Mouse (Mus musculus) layer of hippocampus, postnatal 25 days (tissue): ENCODE measurements around the gene Nfatc2. TPM values are rescaled to one million over a fixed set of nuclear protein-coding genes. Genes with fewer than 3 reads are reported as not detected.

Experiments
- DNase-seq, 2 experiments: peaks; one replicate each; pipeline ENCODE4 v3.0.0; 2022; ENCODE audit warnings: mixed read lengths in 2 of 2, low spot score in 1 of 2; ENCODE audit errors: extremely low spot score in 1 of 2
- total RNA-seq, 2 experiments: library from RNA; stranded (reverse); gene quantifications; 2 replicates each; pipeline ENCODE4 v1.2.3; 2021

The Nfatc2 gene
- total RNA-seq, 2 experiments from 2014 or later: 16.1 to 21.6 TPM

- no peak for DNase-seq
Observed at GRCm38 (mm10) chr2:168504431-168505182, 96.8 kb downstream of the Nfatc2 start.

- no peak for DNase-seq
Observed at GRCm38 (mm10) chr2:168503735-168504134, 97.7 kb downstream of the Nfatc2 start.

GRCm38 (mm10) chr2:168500750-168501149, 100.7 kb downstream of the Nfatc2 start:
- no peak for DNase-seq

GRCm38 (mm10) chr2:168500244-168500643, 101.2 kb downstream of the Nfatc2 start:
- no peak for DNase-seq

- no peak for DNase-seq
Observed at GRCm38 (mm10) chr2:168491791-168492190, 109.7 kb downstream of the Nfatc2 start.

GRCm38 (mm10) chr2:168489953-168490352, 111.5 kb downstream of the Nfatc2 start:
- no peak for DNase-seq

- DNase-seq: no peak
Observed at GRCm38 (mm10) chr2:168488158-168488925, 113.1 kb downstream of the Nfatc2 start.

GRCm38 (mm10) chr2:168481121-168481520, 120.3 kb downstream of the Nfatc2 start:
- DNase-seq: no peak

GRCm38 (mm10) chr2:168480692-168481091, 120.8 kb downstream of the Nfatc2 start:
- no peak for DNase-seq

- peak; percentile 72 to 74 for DNase-seq
Observed at GRCm38 (mm10) chr2:168479930-168480329, 121.5 kb downstream of the Nfatc2 start.

GRCm38 (mm10) chr2:168478431-168478830, 123.0 kb downstream of the Nfatc2 start:
- no peak for DNase-seq

- DNase-seq: no peak
Observed at GRCm38 (mm10) chr2:168473496-168473895, 128.0 kb downstream of the Nfatc2 start.

- DNase-seq: peak; percentile 38 to 63
Observed at GRCm38 (mm10) chr2:168472899-168473298, 128.6 kb downstream of the Nfatc2 start.

- DNase-seq: peak; percentile 69 to 70
Observed at GRCm38 (mm10) chr2:168469032-168469431, 132.4 kb downstream of the Nfatc2 start.

GRCm38 (mm10) chr2:168467166-168467565, 134.3 kb downstream of the Nfatc2 start:
- no peak for DNase-seq

- DNase-seq: no peak
Observed at GRCm38 (mm10) chr2:168466066-168466465, 135.4 kb downstream of the Nfatc2 start.

GRCm38 (mm10) chr2:168465646-168466045, 135.8 kb downstream of the Nfatc2 start:
- no peak for DNase-seq

- no peak for DNase-seq
Observed at GRCm38 (mm10) chr2:168461865-168462264, 139.6 kb downstream of the Nfatc2 start.

GRCm38 (mm10) chr2:168459627-168460026, 141.8 kb downstream of the Nfatc2 start:
- no peak for DNase-seq

GRCm38 (mm10) chr2:168458583-168458982, 142.9 kb downstream of the Nfatc2 start:
- DNase-seq: no peak
